Comparison of ENCODE assay signal across 8 mouse cellular contexts in genomic region chr5:33936120-33936707, GRCm38 (mm10). TPM values are rescaled to one million over a fixed set of nuclear protein-coding genes. Genes with fewer than 3 reads are reported as not detected.
DNase-seq lines count a peak whose midpoint lies in the region; ATAC-seq lines count a peak whose summit lies in the region.

Nelfa (minus strand) TSS chr5:33936413.

- peak within 1 kb of the TSS; percentile 69 for H3K4me2 ChIP-seq in hindbrain, embryonic 11.5 days (replicated peaks; ENCODE audit: low read depth, low read length)

- peak; percentile 97 for ATAC-seq in hindbrain, embryonic 11.5 days (ENCODE audit: low FRiP score)

- DNase-seq in Muller cell, postnatal 12 days (ENCODE audit: inconsistent ontology term) = peak; percentile 99
- peak; percentile 99 for DNase-seq in cerebellum, adult 9-11 months
- peak; percentile 99 for DNase-seq in frontal cortex, adult 2 months (ENCODE audit: extremely low spot score in 1 of 2, low spot score in 1 of 2)
- peak; percentile 99 for DNase-seq in hindbrain, embryonic 11.5 days (ENCODE audit: low spot score)
- peak; percentile 97 to 99 for DNase-seq in layer of hippocampus, postnatal 10 days (ENCODE audit: low spot score in 2 of 2)
- peak; percentile 99 for DNase-seq in lung, postnatal 10 days
- peak; percentile 99 for DNase-seq in ovary, postnatal 36 days (ENCODE audit: low spot score)
- DNase-seq in thymus, postnatal 25 days = peak; percentile 98

- H3K9ac ChIP-seq in hindbrain, embryonic 11.5 days (ENCODE audit: low read depth, low read length) = peak within 1 kb of the TSS; percentile 65

- under 1% methylated on average over 60 of the region's 61 CpGs for WGBS in hindbrain, embryonic 11.5 days

- no peaks in the 10 kb centered on the region for H3K36me3 ChIP-seq in hindbrain, embryonic 11.5 days (ENCODE audit: control insufficient read depth, insufficient read depth, low read length)

- H3K27me3 ChIP-seq in hindbrain, embryonic 11.5 days (ENCODE audit: control insufficient read depth, insufficient read depth, low read length) = no peaks in the 10 kb centered on the region

- H3K4me1 ChIP-seq in hindbrain, embryonic 11.5 days (replicated peaks; ENCODE audit: control insufficient read depth, insufficient read depth, low read length) = 0 out of 2 replicates have a peak, but pooled peaks cover 2% of the 10 kb centered on the region

- H3K27ac ChIP-seq in hindbrain, embryonic 11.5 days (ENCODE audit: low read depth, low read length) = peak within 1 kb of the TSS; percentile 82

- peak within 1 kb of the TSS; percentile 71 for H3K4me3 ChIP-seq in hindbrain, embryonic 11.5 days (ENCODE audit: low read depth, low read length)

- H3K9me3 ChIP-seq in hindbrain, embryonic 11.5 days (ENCODE audit: control insufficient read depth, low read length) = no peaks in the 10 kb centered on the region; the same call in 1 of the 2 replicates

RNA-seq across cellular contexts. Expression of gene Nelfa, which starts in this region (rescaled TPM):
- 29.9 and 33.4 TPM in 2 replicates for polyA plus RNA-seq in frontal cortex, adult 2 months (2012; rRNA removed)
- 45.9 and 50.8 TPM in 2 replicates for polyA plus RNA-seq in hindbrain, embryonic 11.5 days (2014; fragmentation: Nextera tagmentation; extraction: Ambion mirVana)
- total RNA-seq in layer of hippocampus, postnatal 10 days (2021) = 10 to 100 TPM; 18.6 to 20.1 TPM

Comparison
In these comparisons a context has a peak if more than half of its experiments do, and no peak if none do; other contexts are left out.
1. Peak in every context shown above with its lines: DNase-seq, ATAC-seq, H3K4me3 ChIP-seq and H3K27ac ChIP-seq.